Mouse (Mus musculus): ENCODE results near the gene Podnl1. TPM values are rescaled to one million over a fixed set of nuclear protein-coding genes. Genes with fewer than 3 reads are reported as not detected.

The Podnl1 gene
- polyA plus RNA-seq, 1 experiment from 2014 or later: 0.12 TPM

GRCm38 (mm10) chr8:84167696-84168095 lies 41.9 kb downstream of the Podnl1 start:
- peaks cover 29% of the 10 kb centered on the region for H3K4me1 ChIP-seq
- no peaks in the 10 kb centered on the region for H3K27me3 ChIP-seq (replicated peaks)
- 61% methylated on average over 2 of the region's 2 CpGs for WGBS
- no peaks in the 10 kb centered on the region for H3K9me3 ChIP-seq
- peak overlapping the region; percentile 44; the same call in 1 of the 2 replicates for H3K9ac ChIP-seq
- no peak for ATAC-seq (ENCODE audit: extremely low read depth, insufficient number of reproducible peaks, low FRiP score, low TSS enrichment)
- peaks cover 21% of the 10 kb centered on the region for H3K36me3 ChIP-seq
- H3K4me3 ChIP-seq: no peak overlapping the region
- H3K27ac ChIP-seq (replicated peaks): no peak overlapping the region
- H3K4me2 ChIP-seq: no peak overlapping the region

GRCm38 (mm10) chr8:84170096-84170495 lies 44.3 kb downstream of the Podnl1 start:
- H3K9me3 ChIP-seq: no peaks in the 10 kb centered on the region
- H3K27ac ChIP-seq (replicated peaks): no peak overlapping the region
- no peak overlapping the region for H3K9ac ChIP-seq
- 85% methylated on average over 5 of the region's 5 CpGs for WGBS
- no peak overlapping the region for H3K4me3 ChIP-seq
- H3K27me3 ChIP-seq (replicated peaks): no peaks in the 10 kb centered on the region
- H3K4me2 ChIP-seq: no peak overlapping the region
- no peak for ATAC-seq (ENCODE audit: extremely low read depth, insufficient number of reproducible peaks, low FRiP score, low TSS enrichment)
- H3K36me3 ChIP-seq: peaks cover 38% of the 10 kb centered on the region
- peaks cover 27% of the 10 kb centered on the region for H3K4me1 ChIP-seq

GRCm38 (mm10) chr8:84173861-84174260 lies 48.1 kb downstream of the Podnl1 start:
- 74% methylated on average over 6 of the region's 6 CpGs for WGBS
- Histone ChIP-seq H3K27ac (replicated peaks) (no peak overlapping the region), H3K4me2 (no peak overlapping the region), H3K9me3 (no peaks in the 10 kb centered on the region), H3K36me3 (peaks cover 42% of the 10 kb centered on the region), H3K4me3 (no peak overlapping the region), H3K9ac (no peak overlapping the region), H3K27me3 (replicated peaks) (no peaks in the 10 kb centered on the region), H3K4me1 (peaks cover 15% of the 10 kb centered on the region)
- no peak for ATAC-seq (ENCODE audit: extremely low read depth, insufficient number of reproducible peaks, low FRiP score, low TSS enrichment)

GRCm38 (mm10) chr8:84176560-84176959 lies 50.8 kb downstream of the Podnl1 start:
- H3K27ac ChIP-seq (replicated peaks): no peak overlapping the region
- ATAC-seq (ENCODE audit: extremely low read depth, insufficient number of reproducible peaks, low FRiP score, low TSS enrichment): no peak
- H3K4me2 ChIP-seq: peak overlapping the region; percentile 12; the same call in 1 of the 2 replicates

GRCm38 (mm10) chr8:84177405-84177804 lies 51.6 kb downstream of the Podnl1 start:
- WGBS: 81% methylated on average over 3 of the region's 3 CpGs
- no peak for ATAC-seq (ENCODE audit: extremely low read depth, insufficient number of reproducible peaks, low FRiP score, low TSS enrichment)
- no peak overlapping the region for H3K4me3 ChIP-seq
- peaks cover 27% of the 10 kb centered on the region for H3K36me3 ChIP-seq
- no peak overlapping the region for H3K9ac ChIP-seq
- no peaks in the 10 kb centered on the region for H3K27me3 ChIP-seq (replicated peaks)
- peaks cover 50% of the 10 kb centered on the region for H3K4me1 ChIP-seq
- no peak overlapping the region for H3K27ac ChIP-seq (replicated peaks)
- no peaks in the 10 kb centered on the region for H3K9me3 ChIP-seq
- H3K4me2 ChIP-seq: no peak overlapping the region

More at GRCm38 (mm10) chr8:84176560-84176959, 50.8 kb downstream of the Podnl1 start:
- Histone ChIP-seq H3K4me3 (no peak overlapping the region), H3K27me3 (replicated peaks) (no peaks in the 10 kb centered on the region), H3K9me3 (no peaks in the 10 kb centered on the region), H3K9ac (peak overlapping the region; percentile 29; the same call in 1 of the 2 replicates), H3K4me1 (peaks cover 42% of the 10 kb centered on the region), H3K36me3 (peaks cover 36% of the 10 kb centered on the region)
- 21% methylated on average over 3 of the region's 3 CpGs for WGBS

- peaks cover 56% of the 10 kb centered on the region for H3K4me1 ChIP-seq
- ATAC-seq (ENCODE audit: extremely low read depth, insufficient number of reproducible peaks, low FRiP score, low TSS enrichment): no peak
- no peaks in the 10 kb centered on the region for H3K27me3 ChIP-seq (replicated peaks)
- H3K4me3 ChIP-seq: no peak overlapping the region
- H3K36me3 ChIP-seq: peaks cover 15% of the 10 kb centered on the region
- no peak overlapping the region for H3K4me2 ChIP-seq
- WGBS: 80% methylated on average over 8 of the region's 8 CpGs
- no peak overlapping the region for H3K9ac ChIP-seq
- H3K27ac ChIP-seq (replicated peaks): no peak overlapping the region
- no peaks in the 10 kb centered on the region for H3K9me3 ChIP-seq
These were observed 52.8 kb downstream of the Podnl1 start for GRCm38 (mm10) chr8:84178592-84178991.

GRCm38 (mm10) chr8:84179946-84180345 lies 54.2 kb downstream of the Podnl1 start:
- Histone ChIP-seq H3K4me3 (peak overlapping the region; percentile 19), H3K27ac (replicated peaks) (peak overlapping the region; percentile 41), H3K4me1 (peaks cover 66% of the 10 kb centered on the region), H3K9ac (peak overlapping the region; percentile 72), H3K9me3 (no peaks in the 10 kb centered on the region), H3K36me3 (peaks cover 5% of the 10 kb centered on the region), H3K4me2 (peak overlapping the region; percentile 64), H3K27me3 (replicated peaks) (no peaks in the 10 kb centered on the region; the same call in 1 of the 2 replicates)
- WGBS: 24% methylated on average over 4 of the region's 4 CpGs
- ATAC-seq (ENCODE audit: extremely low read depth, insufficient number of reproducible peaks, low FRiP score, low TSS enrichment): no peak

GRCm38 (mm10) chr8:84180530-84181190 lies 54.9 kb downstream of the Podnl1 start:
- peak overlapping the region; percentile 72 for H3K9ac ChIP-seq
- peak; percentile 29; the same call in 1 of the 2 replicates for ATAC-seq (ENCODE audit: extremely low read depth, insufficient number of reproducible peaks, low FRiP score, low TSS enrichment)
- H3K4me1 ChIP-seq: peaks cover 66% of the 10 kb centered on the region
- peak overlapping the region; percentile 19 for H3K4me3 ChIP-seq
- no peaks in the 10 kb centered on the region; the same call in 1 of the 2 replicates for H3K27me3 ChIP-seq (replicated peaks)
- H3K9me3 ChIP-seq: no peaks in the 10 kb centered on the region
- peak overlapping the region; percentile 64 for H3K4me2 ChIP-seq
- H3K27ac ChIP-seq (replicated peaks): peak overlapping the region; percentile 65
- no peaks in the 10 kb centered on the region for H3K36me3 ChIP-seq
- WGBS: 4% methylated on average over 16 of the region's 16 CpGs

MicroRNAs encoded within 50 kb of the gene (microRNA counts, 519-probe panel; counts per million panel counts)
- microRNA mmu-miR-181c (2,360 counts per million, percentile 64 among the panel's probes with 10 or more counts), microRNA mmu-miR-709 (1,756 counts per million, percentile 63 among the panel's probes with 10 or more counts)

Small RNA genes lying within 50 kb of the gene (microRNA-seq; reads per million reads assigned to microRNA genes)
- gene Gm25110: not detected
- gene Mir181c: 3,302 reads per million, percentile 89 among the genes with 10 or more reads in this experiment
- 2,815 reads per million, percentile 88 among the genes with 10 or more reads in this experiment for gene Mir181d
- not detected for gene Mir709

Other genes with a start within 250 kb of the Podnl1 start
- gene Adgrl1, start 225.9 kb upstream of the Podnl1 start, polyA plus RNA-seq (2015; fragmentation: Nextera tagmentation; extraction: Ambion mirVana): 8.5 and 8.7 TPM in 2 replicates
- gene Gm10644, start 170.8 kb upstream of the Podnl1 start, polyA plus RNA-seq (2015; fragmentation: Nextera tagmentation; extraction: Ambion mirVana): 0.41 and 0.55 TPM in 2 replicates
- gene Asf1b, start 170.5 kb upstream of the Podnl1 start, polyA plus RNA-seq (2015; fragmentation: Nextera tagmentation; extraction: Ambion mirVana): 57.0 and 62.7 TPM in 2 replicates
- gene Prkaca, start 153.0 kb upstream of the Podnl1 start, polyA plus RNA-seq (2015; fragmentation: Nextera tagmentation; extraction: Ambion mirVana): 197 and 206 TPM in 2 replicates
- gene Samd1, start 128.3 kb upstream of the Podnl1 start, polyA plus RNA-seq (2015; fragmentation: Nextera tagmentation; extraction: Ambion mirVana): 4.8 and 5.7 TPM in 2 replicates
- gene 1700067K01Rik, start 124.5 kb upstream of the Podnl1 start, polyA plus RNA-seq (2015; fragmentation: Nextera tagmentation; extraction: Ambion mirVana): 0.50 and 0.53 TPM in 2 replicates
- gene 2210011C24Rik, start 113.8 kb upstream of the Podnl1 start, polyA plus RNA-seq (2015; fragmentation: Nextera tagmentation; extraction: Ambion mirVana): not detected in 2 replicates
- 1.2 and 1.6 TPM in 2 replicates for gene Palm3, start 104.5 kb upstream of the Podnl1 start, polyA plus RNA-seq (2015; fragmentation: Nextera tagmentation; extraction: Ambion mirVana)
- gene Il27ra, start 83.4 kb upstream of the Podnl1 start, polyA plus RNA-seq (2015; fragmentation: Nextera tagmentation; extraction: Ambion mirVana): 4.6 and 5.4 TPM in 2 replicates
- gene Rln3, start 81.0 kb upstream of the Podnl1 start, polyA plus RNA-seq (2015; fragmentation: Nextera tagmentation; extraction: Ambion mirVana): 0.25 TPM in 1 of 2 replicates, not detected in the other
- 0.86 and 0.93 TPM in 2 replicates for gene Gm10643, start 60.9 kb upstream of the Podnl1 start, polyA plus RNA-seq (2015; fragmentation: Nextera tagmentation; extraction: Ambion mirVana)
- 5.7 and 5.8 TPM in 2 replicates for gene Rfx1, start 59.2 kb upstream of the Podnl1 start, polyA plus RNA-seq (2015; fragmentation: Nextera tagmentation; extraction: Ambion mirVana)
- 7.6 TPM in 2 replicates for gene Dcaf15, start 21.2 kb upstream of the Podnl1 start, polyA plus RNA-seq (2015; fragmentation: Nextera tagmentation; extraction: Ambion mirVana)
- 14.5 and 15.3 TPM in 2 replicates for gene Cc2d1a, start 21.9 kb downstream of the Podnl1 start, polyA plus RNA-seq (2015; fragmentation: Nextera tagmentation; extraction: Ambion mirVana)
- gene 4930432K21Rik, start 22.0 kb downstream of the Podnl1 start, polyA plus RNA-seq (2015; fragmentation: Nextera tagmentation; extraction: Ambion mirVana): 0.82 and 0.88 TPM in 2 replicates
- gene Nanos3, start 59.2 kb downstream of the Podnl1 start, polyA plus RNA-seq (2015; fragmentation: Nextera tagmentation; extraction: Ambion mirVana): 1.9 and 2.8 TPM in 2 replicates
- 9.1 and 9.3 TPM in 2 replicates for gene Zswim4, start 111.1 kb downstream of the Podnl1 start, polyA plus RNA-seq (2015; fragmentation: Nextera tagmentation; extraction: Ambion mirVana)
- gene D8Ertd738e, start 123.7 kb downstream of the Podnl1 start, polyA plus RNA-seq (2015; fragmentation: Nextera tagmentation; extraction: Ambion mirVana): 276 and 328 TPM in 2 replicates
- gene Mri1, start 131.3 kb downstream of the Podnl1 start, polyA plus RNA-seq (2015; fragmentation: Nextera tagmentation; extraction: Ambion mirVana): 45.4 and 50.3 TPM in 2 replicates
- gene Ccdc130, start 144.4 kb downstream of the Podnl1 start, polyA plus RNA-seq (2015; fragmentation: Nextera tagmentation; extraction: Ambion mirVana): 11.3 and 16.9 TPM in 2 replicates